Mouse (Mus musculus) liver, adult 2 months (tissue): ENCODE data around the gene Gsg1l.

Source experiments
- CTCF ChIP-seq: fragments of 200-500 bp; IDR thresholded peaks from 2 replicates; pipeline ENCODE4 v1.5.1; 2011; ENCODE audit warnings: low read depth, low read length, control low read depth
- POLR2A ChIP-seq: fragments of 200-500 bp; IDR thresholded peaks from 2 replicates; pipeline ENCODE4 v1.6.1; 2011; ENCODE audit warnings: low read length, control low read depth; ENCODE audit not compliant: insufficient read depth; ENCODE audit errors: extremely low read depth

DNA sequence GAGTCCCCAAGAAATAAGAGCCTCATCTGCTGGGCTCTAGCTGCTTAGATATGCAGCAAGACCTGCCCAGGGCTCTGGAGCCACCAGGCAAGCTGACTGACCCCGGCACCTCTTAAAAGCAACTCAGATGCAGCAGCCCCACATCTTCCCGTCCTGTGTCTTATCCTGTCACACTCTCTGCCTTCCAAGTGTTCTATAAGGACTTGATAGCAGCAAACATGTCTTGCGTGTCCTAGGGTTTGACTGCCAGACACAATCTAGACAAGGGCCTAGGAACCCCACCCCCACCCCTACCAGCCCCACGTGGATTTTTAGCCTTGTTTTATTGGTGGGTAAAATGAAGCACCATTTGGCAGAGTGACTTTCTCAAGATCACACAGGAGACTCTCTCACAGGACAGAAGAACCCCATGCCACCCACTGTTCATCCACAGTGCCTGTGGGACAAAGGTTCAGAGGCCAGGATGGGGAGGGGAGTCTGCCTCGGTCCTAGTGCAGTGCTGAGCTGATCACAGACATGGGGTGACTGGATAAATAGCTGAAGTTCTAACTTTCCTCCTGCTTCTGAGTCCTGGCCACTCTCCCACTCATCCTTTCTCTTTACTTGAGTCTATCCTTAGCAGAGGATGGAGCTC is 16.9 kb downstream of the Gsg1l start:
- TF ChIP-seq CTCF (no peak), POLR2A (no peak)
